Mouse (Mus musculus) neural tube, embryonic 10.5 days (tissue): ENCODE results near the gene Ccdc142.
A peak's percentile ranks its signal among the peaks of the same experiment; 100 is the strongest.

Experiments used
- DNase-seq: peaks from one replicate; pipeline ENCODE4 v3.0.0-alpha.2; 2017; ENCODE audit warnings: low spot score; ENCODE audit errors: extremely low spot score

The Ccdc142 gene

DNA sequence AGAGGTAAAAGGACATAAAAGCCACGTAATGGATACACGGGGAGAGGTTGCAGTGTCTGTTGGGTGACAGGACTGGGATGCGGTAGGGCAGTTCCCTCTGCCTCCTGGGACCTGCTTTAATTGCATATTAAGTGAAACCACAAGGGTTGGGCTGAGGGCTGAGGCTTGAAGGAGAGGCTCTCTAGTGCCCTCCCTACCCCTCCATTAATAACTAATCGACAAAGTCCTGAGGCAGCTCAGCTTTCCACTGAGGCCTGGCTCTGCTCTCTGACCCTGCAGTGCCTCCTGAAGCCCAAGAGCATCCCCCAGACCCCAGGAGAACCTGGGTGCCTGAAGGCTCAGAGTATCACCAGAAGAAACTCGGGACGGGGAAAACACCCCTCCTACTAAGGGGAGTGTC lies 16.9 kb upstream of the Ccdc142 start:
- no peak for DNase-seq

DNA sequence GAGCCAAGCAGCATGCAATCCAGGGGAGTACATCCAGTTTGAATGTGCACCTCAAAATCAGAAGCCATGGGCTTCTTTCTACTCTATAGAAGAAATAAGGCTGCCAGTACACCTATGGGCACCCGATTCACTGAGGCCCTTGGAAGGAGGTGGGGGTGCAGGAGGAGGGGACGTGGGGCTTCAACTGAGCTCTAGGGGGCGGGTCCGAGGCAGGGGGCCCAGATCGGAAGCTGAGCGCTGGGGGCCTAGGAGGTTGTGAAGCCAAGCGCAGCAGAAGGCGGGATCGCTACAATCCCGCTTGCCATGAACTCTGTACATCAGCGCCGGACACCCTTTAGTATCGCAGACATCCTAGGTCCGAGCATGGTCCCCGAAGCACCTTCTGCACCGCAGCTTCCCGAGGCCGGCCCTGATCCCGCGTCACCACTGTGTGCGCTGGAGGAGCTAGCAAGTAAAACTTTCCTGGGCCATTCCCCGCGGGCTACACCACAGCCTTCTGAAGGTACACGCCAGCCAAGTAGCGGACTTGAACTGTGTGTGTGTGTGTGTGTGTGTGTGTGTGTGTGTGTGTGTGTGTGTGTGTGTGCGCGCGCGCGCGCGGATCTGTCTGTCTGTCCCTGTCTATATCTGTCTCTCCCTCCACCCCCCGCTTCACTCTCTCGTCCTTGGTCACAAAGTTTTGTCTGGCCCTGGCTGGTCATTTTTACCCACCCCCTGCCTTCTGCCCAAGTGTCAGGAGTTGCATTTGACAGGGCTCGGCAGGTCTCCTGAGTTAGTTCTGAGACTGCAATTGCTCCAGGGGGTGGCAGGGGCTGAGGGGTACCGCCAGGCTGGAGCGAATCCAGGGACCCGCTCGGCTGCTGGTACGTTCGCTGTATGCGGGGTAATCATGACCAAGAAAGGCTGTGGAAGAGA lies 15.0 kb upstream of the Ccdc142 start, which contains the start of gene Lbx2:
Gene Lbx2, plus strand, starts transcription at position 247 of the 915 bp plus-strand sequence.
- DNase-seq = peak; percentile 49

DNA sequence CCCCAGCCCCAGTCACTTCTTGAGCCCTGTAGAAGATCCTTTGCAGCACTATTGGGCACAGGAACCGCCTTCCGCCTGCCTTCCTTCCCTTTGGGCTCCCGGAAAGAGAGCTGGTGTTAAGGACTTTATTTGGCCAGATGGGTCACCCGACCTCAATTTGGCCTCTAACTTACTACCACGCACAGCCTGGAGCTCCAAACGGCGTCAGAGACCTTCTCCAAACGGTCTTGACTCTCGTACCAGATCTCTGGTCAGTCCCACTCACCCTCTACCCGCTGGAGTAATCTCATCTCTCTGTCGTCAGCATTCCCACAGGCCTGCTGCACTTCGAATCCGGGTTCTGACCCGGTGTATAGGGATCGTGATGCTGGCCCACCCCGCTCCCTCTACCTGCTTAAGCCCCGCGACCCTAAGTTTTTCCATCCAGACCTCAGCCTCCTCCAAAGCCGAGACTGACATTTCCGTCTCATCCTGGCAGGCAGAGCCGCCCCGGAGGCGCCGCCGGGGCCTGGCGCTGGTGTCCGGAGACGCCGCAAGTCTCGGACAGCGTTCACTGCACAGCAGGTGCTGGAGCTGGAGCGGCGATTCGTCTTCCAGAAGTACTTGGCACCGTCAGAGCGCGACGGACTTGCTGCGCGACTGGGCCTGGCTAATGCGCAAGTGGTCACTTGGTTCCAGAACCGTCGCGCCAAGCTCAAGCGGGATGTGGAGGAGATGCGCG lies 14.0 kb upstream of the Ccdc142 start:
- peak; percentile 63 for DNase-seq

DNA sequence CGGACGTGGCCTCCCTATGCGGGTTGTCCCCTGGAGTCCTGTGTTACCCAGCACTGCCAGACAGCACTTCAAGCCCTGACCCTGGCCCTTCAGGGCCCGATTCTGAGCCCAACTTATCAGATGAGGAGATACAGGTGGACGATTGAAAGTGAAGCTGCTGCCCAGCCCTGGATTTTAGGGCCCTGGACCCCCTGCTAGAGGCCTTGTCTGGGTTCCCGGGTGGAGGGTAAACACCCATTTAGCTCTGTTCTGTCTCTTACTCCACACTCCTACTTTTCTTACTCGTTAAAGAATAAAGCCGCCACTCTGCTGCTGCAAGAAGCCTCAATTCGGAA lies 13.5 kb upstream of the Ccdc142 start:
- DNase-seq = no peak

DNA sequence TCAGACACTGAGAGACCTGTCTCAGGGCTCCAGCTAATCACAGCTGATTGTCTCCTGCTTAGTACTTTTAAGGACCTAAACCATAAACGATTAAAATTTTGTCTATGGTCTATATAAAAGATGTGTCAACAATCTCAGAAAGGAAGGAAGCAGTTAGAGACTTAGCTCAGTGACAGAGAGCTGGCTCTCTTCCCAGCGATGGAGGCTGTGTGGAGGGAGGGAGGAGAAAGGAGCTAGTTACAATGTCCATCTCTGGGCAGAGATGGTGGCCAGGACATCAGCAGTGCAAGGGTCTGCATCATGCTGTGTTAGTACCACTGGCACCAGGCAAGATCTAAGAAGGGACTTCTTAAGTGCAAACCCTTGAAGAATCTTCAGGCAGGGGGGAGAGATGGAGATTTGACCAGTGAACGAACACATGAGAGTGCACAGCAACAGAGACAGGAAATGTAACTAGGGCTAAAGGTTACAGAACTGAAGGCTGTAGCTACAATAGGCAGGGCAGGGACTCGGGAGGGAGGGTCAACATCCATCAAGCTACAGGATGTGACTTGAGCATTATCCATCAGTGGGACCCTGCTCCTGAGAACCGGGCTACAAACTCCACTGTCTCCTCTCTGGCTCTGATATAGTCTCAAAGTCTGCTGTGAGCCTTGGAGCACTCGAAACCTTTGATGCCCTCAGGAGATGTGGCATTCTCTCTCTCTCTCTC lies 8.8 kb upstream of the Ccdc142 start:
- DNase-seq = no peak

DNA sequence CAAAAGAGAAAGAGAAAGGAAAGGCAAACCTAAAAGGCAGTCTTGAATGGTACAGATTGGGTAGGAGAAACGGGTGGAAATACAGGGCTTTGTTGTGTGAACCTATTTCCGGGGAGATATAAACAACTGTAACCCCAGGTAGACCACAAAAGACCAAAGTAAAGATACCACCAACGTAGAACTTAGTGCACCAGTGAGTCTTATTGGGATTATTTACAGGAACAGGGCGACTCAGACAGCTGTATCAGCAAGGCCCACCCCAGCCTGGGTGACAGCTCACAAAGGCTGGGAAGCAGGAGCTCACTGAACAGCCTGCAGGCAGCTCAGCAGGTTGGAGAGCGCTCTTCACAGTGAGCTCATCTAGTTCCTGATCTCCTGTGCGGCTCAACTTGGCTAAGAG lies 5.4 kb upstream of the Ccdc142 start:
- no peak for DNase-seq

DNA sequence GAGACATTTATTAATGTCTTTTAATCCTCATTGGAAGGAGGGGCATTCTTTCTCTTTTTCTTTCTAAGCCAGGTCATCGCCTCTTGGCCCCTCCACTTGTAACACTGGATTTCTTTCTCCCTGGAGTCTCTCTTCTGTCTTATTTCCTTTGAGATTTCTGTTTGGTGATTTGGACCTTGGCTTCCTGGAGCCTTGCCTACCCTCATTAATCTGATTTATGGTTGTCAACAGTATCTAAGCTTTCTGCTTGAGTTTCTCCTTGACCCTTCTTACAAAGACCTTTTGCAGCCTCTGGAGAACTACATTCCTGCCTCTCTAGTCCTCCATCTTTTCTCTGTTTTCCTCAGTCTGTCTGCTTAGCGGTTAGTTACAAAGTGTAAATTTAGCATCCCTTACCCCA lies 3.0 kb upstream of the Ccdc142 start:
- DNase-seq = no peak

DNA sequence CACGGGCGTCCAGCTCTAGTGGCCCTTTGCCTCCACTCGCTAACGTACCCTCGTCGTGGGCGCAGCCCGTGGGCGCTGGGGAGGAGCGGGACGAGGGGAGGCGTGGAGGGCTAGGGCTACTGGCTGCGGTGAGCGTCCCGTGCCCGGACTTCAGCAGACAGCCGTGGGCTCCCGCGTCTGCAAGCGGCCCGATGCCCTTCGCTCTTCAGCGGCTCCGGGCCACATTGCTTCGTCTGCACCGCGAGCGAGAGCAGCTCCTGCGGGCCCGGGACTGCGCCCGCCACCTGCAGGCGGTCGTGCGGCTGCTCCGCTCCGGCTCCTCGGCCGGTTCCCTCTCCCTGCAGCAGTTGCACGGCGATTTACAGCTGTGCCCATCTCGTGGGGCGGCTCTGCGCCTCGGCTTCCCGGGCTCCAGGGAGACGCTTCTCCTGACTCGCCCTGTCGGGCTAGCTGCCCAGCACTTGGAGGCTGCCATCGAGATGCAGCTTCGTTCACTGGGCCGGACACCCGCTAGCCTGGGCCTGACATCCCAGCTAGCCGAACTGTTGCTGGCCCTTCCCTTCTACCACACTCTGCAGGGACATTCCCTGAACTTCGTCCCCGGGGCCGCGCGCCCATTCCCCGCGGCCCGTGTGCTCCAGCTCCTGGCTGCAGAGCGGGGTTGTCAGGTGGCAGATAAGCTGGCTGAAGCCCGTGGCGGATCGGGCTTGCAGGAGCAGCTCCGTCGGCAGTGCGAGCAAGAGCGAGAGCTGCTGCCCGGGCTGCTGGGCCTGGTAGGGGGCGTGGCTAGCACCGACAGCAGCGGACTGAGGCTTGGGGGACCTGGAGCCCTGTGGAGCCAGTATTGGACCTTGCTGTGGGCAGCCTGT lies 521 bp downstream of the Ccdc142 start:
- peak; percentile 76 for DNase-seq

DNA sequence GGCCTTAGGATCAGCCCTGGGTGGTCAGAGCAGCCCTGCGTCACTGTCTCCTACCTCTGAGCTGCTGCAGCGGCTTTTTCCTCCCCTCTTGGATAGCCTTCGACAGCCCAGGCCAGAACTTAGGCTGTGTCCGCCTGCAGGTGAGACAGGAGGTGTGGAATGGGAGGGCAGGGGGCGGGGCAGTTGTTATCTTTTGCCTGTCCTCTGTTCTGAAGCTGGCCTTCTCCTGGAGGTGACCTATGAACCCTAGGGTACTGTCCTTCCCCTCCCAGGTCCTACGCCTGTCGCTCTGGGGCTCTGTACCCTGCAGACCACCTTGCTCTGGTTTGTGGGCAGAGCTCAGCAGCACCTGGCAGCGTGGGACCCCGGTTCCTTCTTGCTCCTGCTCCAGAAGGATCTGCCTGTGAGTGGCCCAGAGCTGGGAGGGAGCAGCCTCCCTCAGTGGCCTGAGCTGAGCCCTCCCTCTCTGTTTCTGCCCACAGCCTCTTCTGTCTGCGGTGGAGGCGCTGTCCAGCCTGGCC lies 1.8 kb downstream of the Ccdc142 start:
- no peak for DNase-seq

DNA sequence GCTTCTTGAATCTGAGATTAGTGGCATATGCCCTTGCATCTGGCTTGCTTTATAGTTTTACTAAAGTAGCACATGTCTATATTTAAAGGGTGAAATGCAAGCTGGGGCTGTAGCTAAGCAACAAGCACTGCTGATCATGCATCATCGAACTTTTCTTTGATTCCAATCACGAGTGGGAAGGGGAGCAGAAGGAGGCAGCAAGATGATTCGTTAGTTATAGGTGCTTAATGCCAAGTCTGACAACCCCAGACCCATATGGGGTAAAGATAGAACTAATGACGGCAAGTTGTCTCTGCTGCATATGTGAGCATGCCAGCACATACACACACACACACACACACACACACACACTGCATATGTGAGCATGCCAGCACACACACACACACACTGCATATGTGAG lies 2.8 kb downstream of the Ccdc142 start:
- DNase-seq = no peak

DNA sequence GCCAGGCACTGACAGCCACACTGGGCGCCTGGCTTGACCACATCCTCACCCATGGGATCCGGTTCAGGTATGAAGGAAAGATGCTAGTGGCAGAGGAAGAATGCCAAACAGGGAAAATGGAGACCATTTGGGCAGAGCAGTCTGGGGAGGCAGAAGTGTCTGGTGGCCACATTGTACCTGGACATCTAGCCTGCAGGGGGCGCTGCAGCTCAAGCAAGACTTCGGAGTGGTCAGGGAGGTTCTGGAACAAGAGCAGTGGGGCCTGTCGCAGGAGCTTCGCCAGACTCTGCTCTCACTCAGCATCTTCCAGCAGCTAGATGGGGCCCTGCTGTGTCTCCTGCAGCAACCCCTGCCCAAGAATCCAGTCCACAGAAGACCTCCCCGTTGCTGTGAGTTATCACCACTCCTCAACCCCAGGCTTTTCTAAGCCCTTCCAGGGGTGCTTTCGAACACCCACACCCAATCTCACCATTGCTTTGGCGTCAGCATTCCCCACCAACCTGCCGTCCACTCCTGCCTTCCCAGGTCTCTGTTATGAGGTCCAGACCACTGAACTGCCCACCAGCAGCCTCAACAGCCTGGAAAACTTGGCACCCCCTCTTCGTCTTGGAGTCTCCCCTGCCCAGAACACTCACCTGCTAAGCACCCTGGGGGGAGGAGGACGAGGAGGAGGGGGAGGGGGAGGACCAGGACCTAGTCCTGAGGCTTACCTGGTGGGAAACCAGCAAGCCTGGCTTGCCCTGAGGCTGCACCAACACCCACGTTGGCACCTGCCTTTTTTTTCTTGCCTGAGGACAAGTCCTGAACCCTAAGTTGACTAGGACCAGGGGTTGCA lies 6.4 kb downstream of the Ccdc142 start:
- peak; percentile 85 for DNase-seq

DNA sequence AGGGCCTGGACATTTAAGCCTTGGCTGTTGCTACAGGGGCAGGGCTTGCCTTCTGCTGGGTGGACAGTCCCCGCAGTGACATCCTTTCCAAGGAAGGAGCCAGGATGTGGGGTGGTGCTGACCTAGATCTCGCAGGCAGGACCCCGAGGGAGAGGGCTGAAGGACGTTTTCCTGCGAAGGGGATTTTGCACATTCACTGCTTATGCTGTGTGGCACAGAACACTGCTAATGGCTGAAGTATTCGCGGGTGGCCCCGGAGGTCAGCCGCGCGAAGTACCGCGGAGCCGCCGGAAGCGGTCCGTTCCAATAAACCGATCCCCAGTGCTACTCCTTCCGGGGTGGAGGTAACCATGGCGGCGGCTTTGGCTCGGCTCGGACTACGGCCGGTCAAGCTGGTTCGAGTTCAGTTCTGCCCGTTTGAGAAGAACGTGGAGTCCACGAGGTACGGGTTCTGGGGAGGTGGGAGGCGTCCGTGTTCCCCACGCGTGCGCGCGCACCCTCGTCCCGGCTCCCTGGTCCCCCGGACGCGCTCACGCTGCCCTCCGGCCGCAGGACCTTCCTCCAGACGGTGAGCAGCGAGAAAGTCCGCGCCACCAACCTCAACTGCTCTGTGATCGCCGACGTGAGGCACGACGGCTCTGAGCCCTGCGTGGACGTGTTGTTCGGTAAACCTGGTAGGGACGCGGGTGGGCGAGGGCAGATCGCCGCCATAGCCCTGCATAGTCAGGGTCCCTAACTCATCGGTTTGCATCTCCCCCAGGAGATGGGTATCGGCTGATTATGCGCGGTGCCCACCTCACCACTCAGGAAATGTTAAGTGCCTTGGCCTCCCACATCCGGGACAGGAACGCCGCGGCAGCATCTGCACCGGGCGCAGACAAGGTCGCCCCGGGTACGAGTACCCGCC lies 7.6 kb downstream of the Ccdc142 start, which contains the start of gene Mrpl53:
Gene Mrpl53, plus strand, starts transcription at position 279 of the 907 bp plus-strand sequence.
- DNase-seq = peak; percentile 86

DNA sequence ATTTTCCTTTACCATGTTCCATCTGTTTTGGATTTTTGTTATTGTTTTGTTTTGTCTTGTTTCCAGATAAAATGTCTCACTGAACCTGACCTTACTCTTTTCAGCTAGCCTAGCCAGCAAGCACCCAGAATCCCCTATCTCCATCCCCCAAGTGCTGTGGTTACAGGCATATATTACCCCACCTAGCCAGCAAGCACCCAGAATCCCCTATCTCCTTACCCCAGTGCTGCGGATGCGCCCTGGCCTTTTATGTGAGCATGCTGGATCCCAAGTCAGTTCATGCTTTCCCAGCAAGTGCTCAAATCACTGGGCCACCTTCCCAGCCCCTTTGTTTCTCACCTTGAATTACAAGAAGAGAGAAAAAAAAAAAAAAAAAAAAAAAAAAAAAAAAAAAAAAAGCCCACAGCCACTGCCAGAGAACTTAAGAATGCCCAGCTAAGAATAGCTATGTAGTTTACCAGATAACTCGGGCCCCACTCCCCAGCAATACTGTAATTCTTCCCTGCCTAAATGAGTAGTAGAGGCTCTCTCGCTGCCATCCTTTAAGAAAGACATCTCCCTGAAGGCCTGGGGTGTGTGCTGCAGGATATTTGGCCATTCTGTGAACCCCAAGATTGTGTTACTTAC lies 10.2 kb downstream of the Ccdc142 start:
- no peak for DNase-seq

DNA sequence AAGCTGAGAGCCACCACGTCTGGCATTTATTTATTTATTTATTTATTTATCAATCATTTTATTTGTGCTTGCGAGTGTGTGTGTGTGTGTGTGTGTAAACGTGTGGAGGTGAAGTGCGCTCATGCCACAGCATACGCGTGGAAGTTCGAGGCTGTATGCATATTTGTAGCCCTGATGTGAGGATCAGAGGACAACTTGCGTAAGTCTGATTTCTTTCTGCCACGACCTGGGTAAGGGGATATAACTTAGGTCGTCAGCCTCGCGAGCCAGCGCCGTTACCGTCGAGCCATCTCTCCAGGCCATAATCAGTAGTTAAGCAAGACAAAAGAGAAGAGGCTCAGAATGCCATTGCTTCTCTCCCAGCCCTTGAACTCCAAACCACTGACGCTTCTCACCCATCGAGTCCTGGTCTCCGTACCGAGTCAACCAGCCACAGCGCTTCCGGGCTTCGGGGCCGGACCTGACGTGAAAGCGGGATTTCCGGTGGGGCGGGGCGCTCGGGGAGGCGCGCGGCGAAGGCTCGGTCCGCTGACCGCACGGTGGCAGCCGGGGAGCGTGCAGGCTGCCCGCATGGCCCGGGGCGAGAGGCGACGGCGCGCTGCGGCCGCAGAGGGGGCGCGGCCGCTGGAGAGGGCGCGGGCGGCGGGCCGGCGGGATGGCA lies 13.7 kb downstream of the Ccdc142 start, which contains the start of gene Mogs:
Gene Mogs, plus strand, starts transcription at position 486 of the 661 bp plus-strand sequence.
- peak; percentile 96 for DNase-seq

DNA sequence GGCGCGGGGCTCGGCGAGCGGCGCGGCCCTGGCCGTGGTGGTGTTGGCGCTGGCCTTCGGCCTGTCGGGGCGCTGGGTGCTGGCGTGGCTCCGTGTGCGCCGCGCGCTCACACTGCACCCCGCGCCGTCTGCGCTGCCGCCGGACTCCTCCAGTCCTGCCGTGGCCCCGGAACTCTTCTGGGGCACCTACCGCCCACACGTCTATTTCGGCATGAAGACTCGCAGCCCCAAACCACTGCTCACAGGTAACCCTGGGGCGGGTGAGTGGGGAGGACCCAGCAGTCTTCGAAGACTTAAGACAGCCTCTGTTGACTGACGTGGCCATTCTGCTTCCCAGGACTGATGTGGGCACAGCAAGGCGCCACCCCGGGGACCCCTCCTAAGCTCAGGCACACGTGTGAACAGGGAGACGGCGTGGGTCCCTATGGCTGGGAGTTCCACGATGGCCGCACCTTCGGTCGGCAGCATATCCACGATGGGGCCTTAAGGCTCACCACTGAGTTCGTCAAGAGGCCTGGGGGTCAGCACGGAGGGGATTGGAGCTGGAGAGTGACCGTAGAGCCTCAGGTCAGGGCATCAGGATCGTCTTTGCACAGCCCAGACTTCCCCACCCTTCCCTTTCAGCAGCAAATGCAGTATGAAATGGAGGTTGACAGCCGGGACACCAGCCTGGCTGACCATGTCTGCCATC lies 14.4 kb downstream of the Ccdc142 start:
- peak; percentile 47 for DNase-seq

DNA sequence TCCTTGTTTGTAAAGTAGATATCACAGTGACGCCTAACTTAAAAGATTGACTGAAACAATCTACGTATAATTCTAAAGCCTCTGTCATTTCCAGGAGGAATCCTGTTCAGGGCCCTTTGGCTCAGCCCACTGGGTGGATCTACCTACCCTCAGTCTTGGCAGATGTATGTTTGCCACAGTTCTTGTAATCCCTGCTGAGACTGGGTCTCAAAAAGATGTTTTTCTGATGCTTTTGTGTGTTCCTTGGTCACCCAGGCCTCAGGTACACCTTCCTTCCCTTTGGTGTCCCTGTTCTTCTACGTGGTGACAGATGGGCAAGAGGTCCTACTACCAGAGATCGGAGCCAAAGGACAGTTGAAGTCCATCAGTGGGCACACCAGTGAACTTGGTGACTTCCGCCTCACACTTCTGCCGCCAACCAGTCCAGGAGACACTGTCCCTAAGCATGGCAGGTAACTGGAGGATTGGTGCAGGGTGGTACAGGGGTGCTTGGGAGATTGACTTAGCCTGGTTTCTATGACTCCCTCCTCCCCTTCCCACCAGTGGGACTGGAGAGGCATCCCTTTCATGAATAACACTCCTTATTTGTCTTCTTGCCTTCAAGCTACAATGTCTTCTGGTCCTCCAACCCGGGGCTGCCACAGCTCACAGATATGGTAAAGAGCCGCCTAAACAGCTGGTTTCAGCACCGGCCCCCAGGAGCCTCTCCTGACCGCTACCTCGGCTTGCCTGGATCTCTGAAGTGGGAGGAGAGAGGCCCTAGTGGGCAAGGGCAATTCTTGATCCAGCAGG lies 15.2 kb downstream of the Ccdc142 start:
- DNase-seq = no peak

DNA sequence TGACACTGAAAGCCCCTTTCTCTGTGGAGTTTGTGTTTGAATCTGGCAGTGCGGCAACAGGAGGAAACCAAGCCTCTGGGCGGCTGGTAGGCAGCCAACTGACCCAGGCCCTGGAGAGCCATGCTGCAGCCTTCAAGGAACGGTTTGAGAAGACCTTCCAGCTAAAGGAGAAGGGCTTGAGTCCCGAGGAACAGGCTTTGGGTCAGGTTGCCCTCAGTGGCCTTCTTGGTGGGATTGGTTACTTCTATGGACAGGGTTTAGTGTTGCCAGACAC lies 15.7 kb downstream of the Ccdc142 start:
- no peak for DNase-seq
